Mouse (Mus musculus): ENCODE measurements around the gene 2410004P03Rik.

DNA sequence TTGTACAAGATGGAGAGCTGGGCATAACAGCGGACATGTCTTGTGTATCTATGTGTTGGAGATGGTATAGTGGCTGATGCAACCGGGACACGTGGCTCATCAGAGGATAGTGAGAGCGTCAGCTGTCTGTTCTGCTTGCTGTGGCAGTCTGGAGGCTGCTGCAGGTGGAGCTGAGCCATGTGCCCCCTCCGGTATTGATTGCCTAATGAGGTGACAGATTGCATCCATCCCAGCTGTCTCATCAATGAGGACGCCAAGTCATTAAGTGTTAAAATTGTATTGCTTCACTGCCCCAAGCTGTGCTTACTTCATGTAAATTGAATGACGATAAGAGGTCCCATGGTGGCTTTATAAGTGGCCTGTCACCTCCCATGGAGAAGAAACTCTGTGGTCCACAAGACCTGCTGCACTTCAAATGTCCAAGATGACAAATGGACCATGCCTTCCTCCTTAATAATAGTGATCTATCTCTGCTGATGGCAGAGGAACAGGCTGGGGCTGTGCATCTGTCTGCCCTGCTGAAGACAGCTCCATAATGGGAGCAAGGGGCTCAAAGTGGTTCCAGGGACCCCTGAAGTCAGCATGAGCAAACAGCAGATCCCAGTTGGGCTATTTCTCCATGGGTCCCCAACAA is 37.6 kb upstream of the 2410004P03Rik start:
- TF ChIP-seq POLR2A (IDR thresholded peaks at IDR 0.05; ENCODE audit: low read depth, low read length) (no peak), CTCF (IDR thresholded peaks at IDR 0.05; ENCODE audit: borderline replicate concordance, insufficient read depth, low read length) (no peak)
